Mouse (Mus musculus) cerebellum, adult 18-20 months (tissue): ENCODE measurements around the gene Olfr476.
"Not testable (repeated sequence)": the region's sequence is repeated elsewhere in the genome, so short reads cannot be mapped to it uniquely, and the experiment has no call there.

Experiments
- DNase-seq, 2 experiments: peaks; one replicate each; pipeline ENCODE4 v3.0.0; 2021

Gene Olfr476

GRCm38 (mm10) chr7:107964503-107964902 lies at the start of gene Olfr476:
Gene Olfr476, plus strand, starts transcription at chr7:107964803.
- no peak for DNase-seq

- DNase-seq, result no peak
Measured at GRCm38 (mm10) chr7:107930146-107930545, 34.5 kb upstream of the Olfr476 start, which contains the start of gene Olfr473. Gene Olfr473, plus strand, starts transcription at chr7:107930446.

DNA sequence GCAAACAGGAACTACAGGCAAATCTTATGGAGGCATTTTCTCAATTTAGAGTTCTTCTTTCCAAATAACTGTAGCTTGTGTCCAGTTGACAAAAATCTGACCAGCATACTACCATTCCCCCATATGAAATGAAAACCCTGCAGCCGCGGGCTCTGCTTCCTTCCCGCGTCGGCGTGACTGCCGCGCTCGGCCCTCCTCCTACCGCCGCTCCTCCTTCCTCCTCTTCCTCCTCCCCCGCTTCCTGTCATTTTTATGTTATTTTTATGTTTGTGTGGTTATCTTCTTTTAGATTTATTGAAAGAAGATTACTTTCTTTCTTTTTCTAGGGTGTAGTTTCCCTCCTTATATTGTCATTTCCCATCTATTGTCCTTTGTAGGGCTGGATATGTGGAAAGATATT lies 12.1 kb upstream of the Olfr476 start:
- DNase-seq, result not testable (repeated sequence)

GRCm38 (mm10) chr7:107954343-107954742 lies 10.3 kb upstream of the Olfr476 start, which contains the start of gene Olfr474:
Gene Olfr474, plus strand, starts transcription at chr7:107954643.
- no peak for DNase-seq

DNA sequence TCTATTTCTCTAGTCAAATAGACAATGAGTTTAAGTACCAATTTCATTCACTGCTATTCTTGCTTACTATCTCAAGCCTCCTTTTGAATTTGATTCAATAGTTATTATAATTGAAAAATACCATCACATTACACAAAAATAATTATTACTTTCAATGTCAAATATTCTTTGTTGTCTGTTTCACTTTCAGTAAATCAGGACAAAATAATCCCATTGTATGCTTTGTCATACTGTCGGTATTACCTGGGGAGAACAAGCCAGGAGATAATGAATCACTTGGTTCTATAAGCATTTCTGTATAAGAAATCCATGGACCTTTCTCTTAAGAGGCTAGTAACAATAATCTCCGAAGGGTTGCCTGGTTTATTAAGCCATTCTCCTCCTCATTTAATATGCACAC lies 21.8 kb downstream of the Olfr476 start, which contains the start of gene Olfr477:
TSS of gene Olfr477 (plus strand) at position 301 of the 400 bp plus-strand sequence.
- no peak for DNase-seq

GRCm38 (mm10) chr7:108014256-108014655 lies 49.7 kb downstream of the Olfr476 start:
- DNase-seq, result not testable (repeated sequence)
